Mouse (Mus musculus) left cerebral cortex, adult 11 months (tissue): ENCODE data around the gene Cacnb2.

Source experiments
- DNase-seq: peaks from one replicate; pipeline ENCODE4 v3.0.0; 2022; ENCODE audit warnings: low spot score

Cacnb2 gene

GRCm38 (mm10) chr2:14988451-14988850, 385.6 kb downstream of the Cacnb2 start:
- DNase-seq: no peak

- DNase-seq: no peak
Measured at GRCm38 (mm10) chr2:14989350-14989749, 386.5 kb downstream of the Cacnb2 start.

GRCm38 (mm10) chr2:14992531-14992930, 389.6 kb downstream of the Cacnb2 start:
- no peak for DNase-seq

GRCm38 (mm10) chr2:14996036-14996435, 393.1 kb downstream of the Cacnb2 start:
- DNase-seq: no peak

GRCm38 (mm10) chr2:14997836-14998235, 394.9 kb downstream of the Cacnb2 start:
- DNase-seq: no peak

- DNase-seq: no peak
Measured at GRCm38 (mm10) chr2:15007531-15007930, 404.6 kb downstream of the Cacnb2 start.

GRCm38 (mm10) chr2:15008072-15008471, 405.2 kb downstream of the Cacnb2 start:
- no peak for DNase-seq

- no peak for DNase-seq
Measured at GRCm38 (mm10) chr2:15026817-15027216, 423.9 kb downstream of the Cacnb2 start.

GRCm38 (mm10) chr2:15027816-15028215, 424.9 kb downstream of the Cacnb2 start:
- no peak for DNase-seq
